Mouse (Mus musculus) forebrain, embryonic 16.5 days (tissue): Measurements from ENCODE around the gene Atf7ip. TPM values are rescaled to one million over a fixed set of nuclear protein-coding genes. Genes with fewer than 3 reads are reported as not detected.

Experiments
- ATAC-seq: fragments of 200-750 bp; cut with Nextera tagmentation; 2 replicates; pipeline ENCODE4 v1.8.0; 2017; ENCODE audit warnings: mild to moderate bottlenecking, moderate library complexity
- H3K27ac ChIP-seq: fragments of 300-500 bp; sonication (generic); 2 replicates; pipeline ENCODE4 v1.5.1; 2014; ENCODE audit warnings: low read length, control low read depth
- H3K27me3 ChIP-seq: fragments of 300-500 bp; sonication (generic); replicated peaks from 2 replicates; pipeline ENCODE4 v1.6.1; 2014; ENCODE audit warnings: low read length; ENCODE audit not compliant: control insufficient read depth, insufficient read depth
- H3K36me3 ChIP-seq: fragments of 300-500 bp; sonication (generic); 2 replicates; pipeline ENCODE4 v1.6.1; 2014; ENCODE audit not compliant: control insufficient read depth, insufficient read depth
- H3K4me1 ChIP-seq: fragments of 300-500 bp; sonication (generic); replicated peaks from 2 replicates; pipeline ENCODE4 v1.6.1; 2014; ENCODE audit warnings: low read length; ENCODE audit not compliant: control insufficient read depth, insufficient read depth
- H3K4me2 ChIP-seq: fragments of 300-500 bp; sonication (generic); 2 replicates; pipeline ENCODE4 v1.6.1; 2014; ENCODE audit warnings: mild to moderate bottlenecking, low read length, control low read depth
- H3K4me3 ChIP-seq: fragments of 300-500 bp; sonication (generic); replicated peaks from 2 replicates; pipeline ENCODE4 v1.5.1; 2014; ENCODE audit warnings: mild to moderate bottlenecking, low read length, control low read depth
- H3K9ac ChIP-seq: fragments of 300-500 bp; sonication (generic); replicated peaks from 2 replicates; pipeline ENCODE4 v1.6.1; 2014; ENCODE audit warnings: low read depth, low read length, control low read depth
- H3K9me3 ChIP-seq: fragments of 300-500 bp; sonication (generic); 2 replicates; pipeline ENCODE4 v1.6.1; 2016; ENCODE audit warnings: low read length; ENCODE audit not compliant: control insufficient read depth
- WGBS: fragments of 180-500 bp; shearing (Covaris S2); extraction: QIAGEN DNeasy Blood & Tissue Kit; methylation state at CpG from one replicate; pipeline ENCODE4 v1.1.7; 2014; 5-methylcytosine and 5-hydroxymethylcytosine counted together
- polyA plus RNA-seq: library from polyadenylated mRNA; unstranded; fragments of >200 nt; fragmentation: Nextera tagmentation; extraction: Ambion mirVana; gene quantifications from 2 replicates; pipeline ENCODE4 v1.2.1, GENCODE M21; 2015

The Atf7ip gene
- polyA plus RNA-seq, 1 experiment from 2014 or later = 49.2 TPM

DNA sequence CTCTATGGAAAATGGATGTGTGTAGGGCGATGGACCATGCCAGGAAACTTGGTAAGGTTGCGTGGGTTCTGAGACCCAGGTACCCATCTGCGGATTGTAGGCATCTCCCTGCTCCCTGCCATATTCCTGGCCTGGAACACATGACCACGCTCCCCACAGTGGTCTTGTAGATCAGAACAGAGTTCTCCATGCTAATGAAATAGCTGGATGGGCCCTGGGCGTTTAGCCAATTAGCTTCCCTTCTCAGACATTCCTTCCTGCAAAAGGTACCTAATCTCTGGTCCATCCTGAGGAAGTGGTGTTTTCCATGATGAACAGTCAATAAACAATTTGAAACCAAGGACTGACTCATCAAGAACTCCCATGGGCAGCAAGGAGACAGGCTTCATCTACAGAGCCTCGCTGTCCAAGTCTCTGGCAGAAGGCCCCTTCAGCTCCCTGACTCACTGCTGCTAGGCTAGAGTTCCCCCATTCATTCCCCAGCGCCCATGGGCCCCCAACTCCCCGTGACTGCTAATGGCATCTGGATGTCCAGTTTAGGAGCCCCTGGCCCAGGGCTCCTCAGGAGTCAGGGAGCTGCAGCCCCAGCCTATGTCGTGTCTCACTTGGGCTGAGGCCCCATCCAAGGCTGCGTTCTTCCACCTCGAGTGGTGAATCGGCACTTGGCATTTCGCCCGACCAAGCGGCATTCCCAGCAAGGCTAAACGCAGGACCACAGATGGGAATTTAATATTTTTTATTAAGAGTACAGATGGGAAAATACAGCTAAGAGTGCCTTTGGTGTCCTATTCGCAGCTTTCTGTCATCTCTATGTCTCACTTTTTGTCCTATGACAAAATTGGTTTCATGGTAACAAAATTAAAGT lies 105.6 kb downstream of the Atf7ip start:
- H3K4me2 ChIP-seq = no peak overlapping the region
- no peaks in the 10 kb centered on the region for H3K27me3 ChIP-seq
- 90% methylated on average over 17 of the region's 17 CpGs for WGBS
- no peaks in the 10 kb centered on the region for H3K9me3 ChIP-seq
- ATAC-seq = no peak
- no peak overlapping the region for H3K27ac ChIP-seq
- H3K4me3 ChIP-seq = no peak overlapping the region
- no peaks in the 10 kb centered on the region for H3K4me1 ChIP-seq
- peaks cover 24% of the 10 kb centered on the region for H3K36me3 ChIP-seq
- H3K9ac ChIP-seq = no peak overlapping the region

DNA sequence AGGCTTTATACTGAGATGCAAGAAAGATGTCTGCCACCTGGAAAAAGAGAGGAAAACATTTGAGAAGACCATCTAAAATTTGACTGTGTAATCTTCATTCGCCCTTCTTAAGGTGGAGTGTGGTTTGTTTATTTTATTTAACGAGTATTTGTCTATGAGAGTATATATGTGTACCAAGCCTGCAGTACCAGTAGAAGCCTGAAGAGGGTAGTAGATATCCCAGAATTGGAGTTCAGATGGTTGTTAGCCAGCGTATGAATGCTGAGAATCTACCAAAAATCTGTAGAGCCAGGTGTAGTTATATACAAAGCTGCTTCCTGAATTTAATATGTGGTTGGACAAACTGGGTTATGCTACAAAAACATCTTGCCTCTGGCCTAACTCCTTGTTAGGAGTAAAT lies 106.3 kb downstream of the Atf7ip start:
- H3K4me2 ChIP-seq = no peak overlapping the region
- no peak for ATAC-seq
- H3K36me3 ChIP-seq = peaks cover 19% of the 10 kb centered on the region
- no peak overlapping the region for H3K4me3 ChIP-seq
- no peak overlapping the region for H3K27ac ChIP-seq
- no peaks in the 10 kb centered on the region for H3K4me1 ChIP-seq
- no peaks in the 10 kb centered on the region for H3K27me3 ChIP-seq
- 97% methylated on average over 3 of the region's 3 CpGs for WGBS
- H3K9me3 ChIP-seq = no peaks in the 10 kb centered on the region
- H3K9ac ChIP-seq = no peak overlapping the region

GRCm38 (mm10) chr6:136614156-136614555 lies 108.2 kb downstream of the Atf7ip start:
- Histone ChIP-seq H3K9ac (no peak overlapping the region), H3K36me3 (peaks cover 8% of the 10 kb centered on the region), H3K9me3 (no peaks in the 10 kb centered on the region), H3K4me3 (no peak overlapping the region), H3K4me1 (no peaks in the 10 kb centered on the region), H3K4me2 (no peak overlapping the region), H3K27me3 (no peaks in the 10 kb centered on the region), H3K27ac (no peak overlapping the region)
- no peak for ATAC-seq
- 86% methylated on average over 3 of the region's 3 CpGs for WGBS

DNA sequence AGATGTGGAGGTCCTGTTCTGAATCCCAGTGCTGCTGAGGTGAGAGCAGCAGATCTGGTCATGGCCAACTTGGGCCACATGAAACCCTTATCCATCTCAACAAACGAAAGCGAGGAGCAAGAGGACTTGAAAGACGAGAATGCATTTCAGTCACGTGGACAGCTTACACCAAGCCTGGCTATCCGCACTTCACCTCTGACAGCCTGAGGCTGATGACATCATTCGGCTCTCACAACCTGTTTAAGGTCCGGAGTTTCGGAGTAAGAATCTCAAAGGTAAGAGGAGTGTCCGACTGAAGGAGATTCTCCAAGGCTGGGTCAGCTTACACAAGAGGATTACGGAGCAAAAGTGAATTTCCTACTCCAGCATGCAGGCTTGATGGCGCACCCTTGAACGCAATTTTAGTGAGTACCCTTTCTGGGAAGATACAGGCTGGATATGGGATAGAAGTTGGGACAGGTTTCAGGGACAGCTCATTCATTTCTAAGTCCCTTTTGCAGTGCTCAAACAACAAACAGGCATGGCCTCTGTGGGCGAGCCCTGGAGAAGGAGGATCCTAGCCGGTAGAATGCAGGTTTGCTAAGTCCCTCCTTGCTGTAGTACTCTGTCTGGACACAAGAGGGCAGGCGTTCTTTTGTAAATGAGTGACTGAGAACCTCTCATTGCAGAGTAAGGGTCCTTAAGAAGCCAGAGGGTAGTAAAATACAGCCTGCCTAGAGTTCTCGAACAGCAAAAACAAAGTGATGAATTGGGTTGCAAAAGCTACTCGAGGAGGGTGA lies 114.6 kb downstream of the Atf7ip start:
- H3K4me2 ChIP-seq = no peak overlapping the region
- no peak overlapping the region for H3K4me3 ChIP-seq
- no peak overlapping the region for H3K27ac ChIP-seq
- no peaks in the 10 kb centered on the region for H3K4me1 ChIP-seq
- ATAC-seq = peak; percentile 47; the same call in 1 of the 2 replicates
- H3K9me3 ChIP-seq = no peaks in the 10 kb centered on the region
- no peaks in the 10 kb centered on the region for H3K27me3 ChIP-seq
- no peak overlapping the region for H3K9ac ChIP-seq
- no peaks in the 10 kb centered on the region for H3K36me3 ChIP-seq
- 49% methylated on average over 17 of the region's 17 CpGs for WGBS

- Histone ChIP-seq H3K36me3 (no peaks in the 10 kb centered on the region), H3K4me2 (no peak overlapping the region), H3K27ac (no peak overlapping the region), H3K9me3 (no peaks in the 10 kb centered on the region), H3K27me3 (no peaks in the 10 kb centered on the region), H3K4me3 (no peak overlapping the region), H3K9ac (no peak overlapping the region), H3K4me1 (no peaks in the 10 kb centered on the region)
- WGBS = 90% methylated on average over 12 of the region's 12 CpGs
- no peak for ATAC-seq
These were observed 119.5 kb downstream of the Atf7ip start for GRCm38 (mm10) chr6:136625421-136625820.

- Histone ChIP-seq H3K4me2 (no peak overlapping the region), H3K9ac (no peak overlapping the region), H3K36me3 (no peaks in the 10 kb centered on the region), H3K9me3 (no peaks in the 10 kb centered on the region), H3K27me3 (no peaks in the 10 kb centered on the region), H3K4me1 (no peaks in the 10 kb centered on the region), H3K27ac (no peak overlapping the region), H3K4me3 (no peak overlapping the region)
- no peak for ATAC-seq
- WGBS = 89% methylated on average over 5 of the region's 5 CpGs
These were observed 123.7 kb downstream of the Atf7ip start for GRCm38 (mm10) chr6:136629639-136630038.

DNA sequence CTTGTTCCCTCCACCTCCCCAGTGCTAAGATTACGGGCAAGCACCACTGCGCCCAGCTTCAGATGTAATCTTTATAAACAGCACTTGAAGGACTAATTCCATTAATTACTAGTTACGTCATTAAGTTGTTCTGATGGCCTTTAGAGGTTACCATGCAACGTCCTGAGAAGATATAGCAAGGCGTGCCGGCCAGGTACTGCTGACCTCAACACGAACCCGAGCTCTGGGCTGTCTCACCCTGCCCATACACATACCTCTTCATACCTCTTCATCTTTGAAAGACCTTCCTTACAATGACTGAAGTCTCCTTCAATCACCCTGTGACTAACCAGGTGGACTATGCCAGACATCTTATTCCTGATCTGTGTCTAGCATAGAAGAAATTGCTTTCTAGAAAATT lies 125.6 kb downstream of the Atf7ip start:
- Histone ChIP-seq H3K27me3 (no peaks in the 10 kb centered on the region), H3K9ac (no peak overlapping the region), H3K4me2 (no peak overlapping the region), H3K4me1 (no peaks in the 10 kb centered on the region), H3K4me3 (no peak overlapping the region), H3K27ac (no peak overlapping the region), H3K36me3 (no peaks in the 10 kb centered on the region), H3K9me3 (no peaks in the 10 kb centered on the region)
- WGBS = 90% methylated on average over 8 of the region's 8 CpGs
- no peak for ATAC-seq

- Histone ChIP-seq H3K27ac (no peak overlapping the region), H3K36me3 (no peaks in the 10 kb centered on the region), H3K9ac (no peak overlapping the region), H3K9me3 (no peaks in the 10 kb centered on the region), H3K4me2 (no peak overlapping the region), H3K4me3 (no peak overlapping the region), H3K27me3 (no peaks in the 10 kb centered on the region), H3K4me1 (no peaks in the 10 kb centered on the region)
- 85% methylated on average over 13 of the region's 13 CpGs for WGBS
- ATAC-seq = no peak
These were observed 126.1 kb downstream of the Atf7ip start for GRCm38 (mm10) chr6:136631945-136632534.

DNA sequence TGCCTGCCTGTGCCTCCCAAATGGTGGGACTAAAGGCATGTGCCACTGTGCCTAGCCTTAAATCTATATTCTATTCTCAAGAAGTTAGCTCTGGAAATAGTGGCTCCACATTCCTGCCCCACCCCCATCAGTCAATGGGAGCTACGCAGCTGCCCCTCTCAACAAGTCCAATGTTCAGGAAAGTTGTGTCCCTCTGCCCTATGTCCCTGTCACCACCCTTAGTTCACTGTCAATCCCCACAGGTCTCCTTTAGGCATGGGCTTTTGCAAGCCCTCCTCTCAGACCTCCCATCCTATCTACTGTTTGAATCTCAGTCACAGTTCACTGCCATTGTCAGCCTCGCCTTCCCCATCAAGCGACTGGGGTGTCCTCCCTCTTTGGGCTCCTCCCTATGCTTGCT lies 127.2 kb downstream of the Atf7ip start:
- Histone ChIP-seq H3K4me1 (no peaks in the 10 kb centered on the region), H3K9me3 (no peaks in the 10 kb centered on the region), H3K4me3 (no peak overlapping the region), H3K4me2 (no peak overlapping the region), H3K27ac (no peak overlapping the region), H3K36me3 (no peaks in the 10 kb centered on the region), H3K9ac (no peak overlapping the region), H3K27me3 (no peaks in the 10 kb centered on the region)
- ATAC-seq = no peak
- 93% methylated on average over 3 of the region's 3 CpGs for WGBS
